Mouse (Mus musculus) intestine, embryonic 15.5 days (tissue): Measurements from ENCODE around the gene Taf6l. TPM values are rescaled to one million over a fixed set of nuclear protein-coding genes. Genes with fewer than 3 reads are reported as not detected.

Experiments
- ATAC-seq: fragments of 200-750 bp; cut with Nextera tagmentation; 2 replicates; pipeline ENCODE4 v1.8.0; 2017; ENCODE audit warnings: moderate TSS enrichment, moderate library complexity
- H3K27ac ChIP-seq: fragments of 300-500 bp; sonication (generic); 2 replicates; pipeline ENCODE4 v1.5.1; 2015; ENCODE audit warnings: mild to moderate bottlenecking, inconsistent platforms
- H3K27me3 ChIP-seq: fragments of 300-500 bp; sonication (generic); replicated peaks from 2 replicates; pipeline ENCODE4 v1.6.1; 2015; ENCODE audit warnings: inconsistent platforms
- H3K36me3 ChIP-seq: fragments of 300-500 bp; sonication (generic); 2 replicates; pipeline ENCODE4 v1.6.1; 2015; ENCODE audit warnings: inconsistent platforms
- H3K4me1 ChIP-seq: fragments of 300-500 bp; sonication (generic); replicated peaks from 2 replicates; pipeline ENCODE4 v1.6.1; 2015; ENCODE audit warnings: inconsistent platforms
- H3K4me2 ChIP-seq: fragments of 300-500 bp; sonication (generic); replicated peaks from 2 replicates; pipeline ENCODE4 v1.6.1; 2015; ENCODE audit warnings: mild to moderate bottlenecking, inconsistent platforms
- H3K4me3 ChIP-seq: fragments of 300-500 bp; sonication (generic); replicated peaks from 2 replicates; pipeline ENCODE4 v1.5.1; 2015; ENCODE audit warnings: inconsistent platforms
- H3K9ac ChIP-seq: fragments of 300-500 bp; sonication (generic); 2 replicates; pipeline ENCODE4 v1.6.1; 2015; ENCODE audit warnings: inconsistent platforms
- H3K9me3 ChIP-seq: fragments of 300-500 bp; sonication (generic); 2 replicates; pipeline ENCODE4 v1.6.1; 2016; ENCODE audit warnings: inconsistent platforms
- WGBS: fragments of 180-500 bp; shearing (Covaris S2); methylation state at CpG from one replicate; pipeline ENCODE4 v1.1.7; 2015; 5-methylcytosine and 5-hydroxymethylcytosine counted together
- polyA plus RNA-seq: library from polyadenylated mRNA; unstranded; fragments of >200 nt; fragmentation: Nextera tagmentation; extraction: Ambion mirVana; gene quantifications from 2 replicates; pipeline ENCODE4 v1.2.1, GENCODE M21; 2015

The Taf6l gene
- polyA plus RNA-seq, 1 experiment from 2014 or later, result 25.2 TPM

DNA sequence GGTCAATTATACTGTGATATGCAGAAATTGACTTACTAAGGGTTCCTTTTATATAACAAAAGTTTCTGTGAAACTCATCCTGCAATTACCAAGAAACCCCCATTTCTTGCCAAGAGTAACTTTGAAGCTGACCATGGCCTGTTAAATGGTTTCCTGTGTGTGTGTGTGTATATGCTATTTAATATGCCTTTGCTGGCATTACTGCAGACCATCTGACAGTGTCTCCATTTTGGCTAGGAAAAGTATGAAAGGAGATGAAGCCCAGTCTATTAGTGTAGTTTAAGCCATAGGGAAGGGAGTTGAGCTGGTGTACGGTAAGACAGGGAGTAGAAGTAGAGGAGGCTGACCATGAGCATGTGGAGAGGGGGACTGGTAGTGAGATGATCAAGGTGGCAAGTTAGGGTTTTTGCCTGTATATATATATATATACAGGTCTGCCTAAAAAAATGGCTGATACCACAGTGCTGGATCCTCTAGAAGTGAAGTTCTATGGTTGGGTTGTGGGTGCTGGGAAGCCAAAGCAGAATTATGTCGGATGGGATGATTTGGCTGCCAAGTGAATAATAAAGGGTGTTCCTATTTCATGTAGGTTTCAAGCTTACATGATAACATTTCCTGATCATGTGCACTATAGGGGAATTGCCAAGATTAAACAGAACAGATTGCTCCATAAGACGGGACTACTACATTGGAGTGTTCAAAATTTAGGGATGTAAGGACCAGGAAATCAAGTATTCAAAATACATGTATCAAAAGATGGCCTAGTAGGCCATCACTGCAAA, 59.4 kb downstream of the Taf6l start:
- Histone ChIP-seq H3K4me3 (no peak overlapping the region), H3K9me3 (no peaks in the 10 kb centered on the region), H3K9ac (no peak overlapping the region), H3K27ac (no peak overlapping the region), H3K27me3 (no peaks in the 10 kb centered on the region), H3K4me2 (no peak overlapping the region), H3K4me1 (peaks cover 14% of the 10 kb centered on the region), H3K36me3 (peaks cover 16% of the 10 kb centered on the region)
- ATAC-seq, result no peak
- WGBS, result 25% methylated on average over 3 of the region's 3 CpGs

DNA sequence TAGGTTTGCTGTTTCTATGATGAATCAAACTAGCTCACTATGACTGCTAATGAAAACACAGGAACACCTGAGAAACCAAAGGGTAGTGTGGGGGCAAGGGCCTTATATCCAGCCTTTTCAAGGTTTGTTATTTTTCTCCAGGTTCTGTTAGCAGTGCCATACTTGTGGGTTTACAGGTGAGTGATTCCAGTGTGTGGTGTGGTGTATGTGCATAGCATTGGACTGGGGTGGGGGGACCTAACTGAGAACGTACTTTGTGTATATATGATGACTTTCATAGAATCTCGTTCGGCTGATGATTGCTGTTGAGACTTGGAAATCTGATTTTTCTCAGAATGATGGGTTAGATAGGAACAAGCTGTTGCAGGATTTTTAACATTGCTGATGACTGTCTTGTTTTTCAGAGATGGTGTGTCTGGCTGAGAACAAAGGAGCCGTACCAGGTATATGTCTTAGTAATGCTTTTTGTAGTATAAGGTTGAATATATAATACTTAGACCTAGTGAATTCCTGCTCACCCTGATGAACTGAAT, 61.1 kb downstream of the Taf6l start:
- Histone ChIP-seq H3K9me3 (no peaks in the 10 kb centered on the region), H3K36me3 (peaks cover 16% of the 10 kb centered on the region), H3K4me1 (peaks cover 17% of the 10 kb centered on the region), H3K27me3 (no peaks in the 10 kb centered on the region), H3K4me3 (peak overlapping the region; percentile 66), H3K9ac (peak overlapping the region; percentile 27; the same call in 1 of the 2 replicates), H3K4me2 (peak overlapping the region; percentile 64), H3K27ac (no peak overlapping the region)
- no peak for ATAC-seq
- WGBS, result 42% methylated on average over 4 of the region's 4 CpGs

Other genes starting within 250 kb of the Taf6l start
- gene Slc22a8, start 195.2 kb downstream of the Taf6l start, polyA plus RNA-seq, result 0.05 TPM in 1 of 2 replicates, not detected in the other
- gene Slc22a6, start 168.4 kb downstream of the Taf6l start, polyA plus RNA-seq, result 0.05 TPM in 1 of 2 replicates, not detected in the other
- gene Chrm1, start 122.6 kb downstream of the Taf6l start, polyA plus RNA-seq, result 0.64 and 1.1 TPM in 2 replicates
- gene Slc3a2, start 63.0 kb downstream of the Taf6l start, polyA plus RNA-seq, result 161 and 163 TPM in 2 replicates
- 77.3 and 88.5 TPM in 2 replicates for gene Wdr74, start 50.6 kb downstream of the Taf6l start, polyA plus RNA-seq
- gene 1700092M07Rik, start 45.7 kb downstream of the Taf6l start, polyA plus RNA-seq, result 1.8 TPM in 2 replicates
- 119 and 121 TPM in 2 replicates for gene Stx5a, start 45.0 kb downstream of the Taf6l start, polyA plus RNA-seq
- 143 and 146 TPM in 2 replicates for gene Nxf1, start 29.3 kb downstream of the Taf6l start, polyA plus RNA-seq
- gene Tmem223, start 15.4 kb downstream of the Taf6l start, polyA plus RNA-seq, result 164 and 177 TPM in 2 replicates
- 90.4 and 102 TPM in 2 replicates for gene Tmem179b, start 11.9 kb downstream of the Taf6l start, polyA plus RNA-seq
- 137 and 147 TPM in 2 replicates for gene Polr2g, start 12.2 kb upstream of the Taf6l start, polyA plus RNA-seq
- gene Zbtb3, start 16.1 kb upstream of the Taf6l start, polyA plus RNA-seq, result 4.0 and 4.6 TPM in 2 replicates
- gene Ttc9c, start 32.9 kb upstream of the Taf6l start, polyA plus RNA-seq, result 48.2 and 49.3 TPM in 2 replicates
- 5.1 and 5.4 TPM in 2 replicates for gene Hnrnpul2, start 33.6 kb upstream of the Taf6l start, polyA plus RNA-seq
- gene AC129217.1, start 43.4 kb upstream of the Taf6l start, polyA plus RNA-seq, result not detected in 2 replicates
- gene Bscl2, start 51.0 kb upstream of the Taf6l start, polyA plus RNA-seq, result 40.6 and 48.3 TPM in 2 replicates
- 16.0 and 17.3 TPM in 2 replicates for gene Gng3, start 52.8 kb upstream of the Taf6l start, polyA plus RNA-seq
- 1.6 and 2.0 TPM in 2 replicates for gene Lrrn4cl, start 64.4 kb upstream of the Taf6l start, polyA plus RNA-seq
- 163 and 167 TPM in 2 replicates for gene Ubxn1, start 85.1 kb upstream of the Taf6l start, polyA plus RNA-seq
- gene Uqcc3, start 94.5 kb upstream of the Taf6l start, polyA plus RNA-seq, result 62.7 and 63.9 TPM in 2 replicates
- 72.5 and 95.3 TPM in 2 replicates for gene Lbhd1, start 97.3 kb upstream of the Taf6l start, polyA plus RNA-seq
- not detected in 2 replicates for gene Gm49403, start 97.5 kb upstream of the Taf6l start, polyA plus RNA-seq
- 86.5 and 95.2 TPM in 2 replicates for gene 1810009A15Rik, start 102.4 kb upstream of the Taf6l start, polyA plus RNA-seq
- not detected in 2 replicates for gene Gm49416, start 102.5 kb upstream of the Taf6l start, polyA plus RNA-seq
- gene Ints5, start 106.6 kb upstream of the Taf6l start, polyA plus RNA-seq, result 40.0 and 41.5 TPM in 2 replicates
- gene Ganab, start 111.7 kb upstream of the Taf6l start, polyA plus RNA-seq, result 92.6 and 93.3 TPM in 2 replicates
- 40.0 and 44.7 TPM in 2 replicates for gene B3gat3, start 134.0 kb upstream of the Taf6l start, polyA plus RNA-seq
- gene Rom1, start 142.9 kb upstream of the Taf6l start, polyA plus RNA-seq, result 2.7 and 3.3 TPM in 2 replicates
- gene Eml3, start 143.1 kb upstream of the Taf6l start, polyA plus RNA-seq, result 24.2 and 28.4 TPM in 2 replicates
- gene Mta2, start 155.5 kb upstream of the Taf6l start, polyA plus RNA-seq, result 130 and 139 TPM in 2 replicates
- 29.7 and 30.4 TPM in 2 replicates for gene Tut1, start 167.4 kb upstream of the Taf6l start, polyA plus RNA-seq
- 436 and 453 TPM in 2 replicates for gene Eef1g, start 180.6 kb upstream of the Taf6l start, polyA plus RNA-seq
- gene Ahnak, start 202.9 kb upstream of the Taf6l start, polyA plus RNA-seq, result 22.4 and 25.0 TPM in 2 replicates